8 mouse cellular contexts compared by ENCODE assay signal in genomic region chr1:171293906-171294297, GRCm38 (mm10). TPM values are rescaled to one million over a fixed set of nuclear protein-coding genes. Genes with fewer than 3 reads are reported as not detected.
A peak's percentile ranks its signal among the peaks of the same experiment; 100 is the strongest.
DNase-seq lines count a peak whose midpoint lies in the region; ATAC-seq and TF ChIP-seq lines count a peak whose summit lies in the region.

No protein-coding gene starts in this region.

- peak overlapping the region; percentile 92 for H3K4me2 ChIP-seq in kidney, embryonic 16.5 days (replicated peaks; ENCODE audit: low read depth, low read length)
- H3K4me2 ChIP-seq in forebrain, postnatal 0 days (ENCODE audit: low read depth) = peak overlapping the region; percentile 53
- H3K4me2 ChIP-seq in midbrain, embryonic 13.5 days (replicated peaks) = peak overlapping the region; percentile 82

- H3K27me3 ChIP-seq in kidney, embryonic 16.5 days (ENCODE audit: insufficient read depth, low read length) = peaks cover 9% of the 10 kb centered on the region; the same call in 1 of the 2 replicates
- peaks cover 6% of the 10 kb centered on the region; the same call in 1 of the 2 replicates for H3K27me3 ChIP-seq in forebrain, postnatal 0 days (ENCODE audit: insufficient read depth, low read length)
- peaks cover 24% of the 10 kb centered on the region for H3K27me3 ChIP-seq in midbrain, embryonic 13.5 days

- no peak for ATAC-seq in kidney, embryonic 16.5 days (ENCODE audit: low FRiP score, low TSS enrichment)
- peak; percentile 30; the same call in 1 of the 2 replicates for ATAC-seq in forebrain, postnatal 0 days
- no peak for ATAC-seq in midbrain, embryonic 13.5 days

- 39% methylated on average over 5 of the region's 5 CpGs for WGBS in kidney, embryonic 16.5 days
- WGBS in bone marrow, adult 2 months = 38% methylated on average over 5 of the region's 5 CpGs
- WGBS in forebrain, postnatal 0 days = 34% methylated on average over 5 of the region's 5 CpGs
- WGBS in midbrain, embryonic 13.5 days = 49% methylated on average over 5 of the region's 5 CpGs

- peak overlapping the region; percentile 94 for H3K9ac ChIP-seq in kidney, embryonic 16.5 days (replicated peaks; ENCODE audit: low read length)
- H3K9ac ChIP-seq in forebrain, postnatal 0 days = peak overlapping the region; percentile 87
- peak overlapping the region; percentile 77 for H3K9ac ChIP-seq in midbrain, embryonic 13.5 days (replicated peaks)

- H3K4me3 ChIP-seq in kidney, embryonic 16.5 days (ENCODE audit: low read length) = peak overlapping the region; percentile 66
- H3K4me3 ChIP-seq in bone marrow, adult 2 months (replicated peaks; ENCODE audit: control insufficient read depth, low read depth, low read length) = peak overlapping the region; percentile 99
- peak overlapping the region; percentile 63 for H3K4me3 ChIP-seq in forebrain, postnatal 0 days (ENCODE audit: low read depth, low read length)
- peak overlapping the region; percentile 71 for H3K4me3 ChIP-seq in midbrain, embryonic 13.5 days (replicated peaks)

- peak overlapping the region; percentile 99 for H3K27ac ChIP-seq in kidney, embryonic 16.5 days (ENCODE audit: low read length)
- H3K27ac ChIP-seq in bone marrow, adult 2 months (ENCODE audit: control insufficient read depth, insufficient read depth, low read depth, low read length, poor library complexity) = no peak overlapping the region
- peak overlapping the region; percentile 94 for H3K27ac ChIP-seq in forebrain, postnatal 0 days (ENCODE audit: low read depth, low read length)
- peak overlapping the region; percentile 89 for H3K27ac ChIP-seq in midbrain, embryonic 13.5 days

- DNase-seq in kidney, adult 8-10 months = no peak
- no peak for DNase-seq in forebrain, postnatal 0 days
- no peak for DNase-seq in layer of hippocampus, postnatal 10 days (ENCODE audit: low spot score in 2 of 2)
- no peak for DNase-seq in T-cell, adult 2 months (ENCODE audit: low spot score)
- no peak for DNase-seq in left cerebral cortex, adult 9 months (ENCODE audit: low spot score in 2 of 2)

- no peak for TF ChIP-seq CTCF in bone marrow, adult 2 months (IDR thresholded peaks at IDR 0.05; ENCODE audit: control insufficient read depth, insufficient read depth, low read length)
- no peak for TF ChIP-seq CTCF in forebrain, postnatal 0 days (IDR thresholded peaks at IDR 0.05; ENCODE audit: low read depth)

- H3K4me1 ChIP-seq in kidney, embryonic 16.5 days (ENCODE audit: insufficient read depth, low read length) = peaks cover 9% of the 10 kb centered on the region; the same call in 1 of the 2 replicates
- H3K4me1 ChIP-seq in bone marrow, adult 2 months (ENCODE audit: control insufficient read depth, insufficient read depth, low read length) = peaks cover 1% of the 10 kb centered on the region; the same call in 1 of the 2 replicates
- H3K4me1 ChIP-seq in forebrain, postnatal 0 days (ENCODE audit: insufficient read depth) = peaks cover 8% of the 10 kb centered on the region
- peaks cover 10% of the 10 kb centered on the region for H3K4me1 ChIP-seq in midbrain, embryonic 13.5 days (replicated peaks)

- H3K36me3 ChIP-seq in kidney, embryonic 16.5 days (ENCODE audit: insufficient read depth, low read length) = peaks cover 13% of the 10 kb centered on the region
- H3K36me3 ChIP-seq in forebrain, postnatal 0 days (ENCODE audit: insufficient read depth) = peaks cover 8% of the 10 kb centered on the region
- peaks cover 10% of the 10 kb centered on the region for H3K36me3 ChIP-seq in midbrain, embryonic 13.5 days

- TF ChIP-seq POLR2A in bone marrow, adult 2 months (IDR thresholded peaks at IDR 0.05; ENCODE audit: borderline replicate concordance, control insufficient read depth, low read depth, low read length) = no peak

- H3K9me3 ChIP-seq in kidney, embryonic 16.5 days (ENCODE audit: low read length) = no peaks in the 10 kb centered on the region
- H3K9me3 ChIP-seq in forebrain, postnatal 0 days (ENCODE audit: low read length) = no peaks in the 10 kb centered on the region
- no peaks in the 10 kb centered on the region for H3K9me3 ChIP-seq in midbrain, embryonic 13.5 days

RNA-seq across cellular contexts. Expression of gene Ufc1, which starts 0.9 kb away (rescaled TPM):
- 102 and 111 TPM in 2 replicates for polyA plus RNA-seq in kidney, embryonic 16.5 days (2015; fragmentation: Nextera tagmentation; extraction: Ambion mirVana)
- polyA plus RNA-seq in bone marrow, adult 2 months (2011; ENCODE audit: insufficient read depth, insufficient read length, low replicate concordance, missing spikeins) = 34.0 and 84.2 TPM in 2 replicates
- 96.6 and 123 TPM in 2 replicates for total RNA-seq in forebrain, postnatal 0 days (2014; rRNA removed)
- polyA plus RNA-seq in forebrain, postnatal 0 days (2015; fragmentation: Nextera tagmentation; extraction: Ambion mirVana) = 133 and 150 TPM in 2 replicates
- 112 and 126 TPM in 2 replicates for polyA plus RNA-seq in midbrain, embryonic 13.5 days (2015; fragmentation: Nextera tagmentation; extraction: Ambion mirVana)
- total RNA-seq in layer of hippocampus, postnatal 10 days (2021) = 100 to 1,000 TPM; 102 to 114 TPM

RNA-seq across cellular contexts. Expression of gene Usp21, which starts 6.1 kb away (rescaled TPM):
- polyA plus RNA-seq in kidney, embryonic 16.5 days (2015; fragmentation: Nextera tagmentation; extraction: Ambion mirVana) = 101 and 103 TPM in 2 replicates
- polyA plus RNA-seq in bone marrow, adult 2 months (2011; ENCODE audit: insufficient read depth, insufficient read length, low replicate concordance, missing spikeins) = 39.1 and 60.0 TPM in 2 replicates
- total RNA-seq in forebrain, postnatal 0 days (2014; rRNA removed) = 56.8 and 66.5 TPM in 2 replicates
- 66.4 and 80.4 TPM in 2 replicates for polyA plus RNA-seq in forebrain, postnatal 0 days (2015; fragmentation: Nextera tagmentation; extraction: Ambion mirVana)
- polyA plus RNA-seq in midbrain, embryonic 13.5 days (2015; fragmentation: Nextera tagmentation; extraction: Ambion mirVana) = 112 and 121 TPM in 2 replicates
- 10 to 100 TPM; 49.0 to 57.3 TPM for total RNA-seq in layer of hippocampus, postnatal 10 days (2021)

RNA-seq across cellular contexts. Expression of gene Ppox, which starts 12.9 kb away (rescaled TPM):
- polyA plus RNA-seq in kidney, embryonic 16.5 days (2015; fragmentation: Nextera tagmentation; extraction: Ambion mirVana) = 69.2 and 77.2 TPM in 2 replicates
- polyA plus RNA-seq in bone marrow, adult 2 months (2011; ENCODE audit: insufficient read depth, insufficient read length, low replicate concordance, missing spikeins) = 197 and 282 TPM in 2 replicates
- total RNA-seq in forebrain, postnatal 0 days (2014; rRNA removed) = 26.6 and 30.6 TPM in 2 replicates
- polyA plus RNA-seq in forebrain, postnatal 0 days (2015; fragmentation: Nextera tagmentation; extraction: Ambion mirVana) = 21.1 and 23.3 TPM in 2 replicates
- 56.0 and 56.4 TPM in 2 replicates for polyA plus RNA-seq in midbrain, embryonic 13.5 days (2015; fragmentation: Nextera tagmentation; extraction: Ambion mirVana)
- total RNA-seq in layer of hippocampus, postnatal 10 days (2021) = 10 to 100 TPM; 28.8 to 30.0 TPM

RNA-seq across cellular contexts. Expression of gene B4galt3, which starts 23.8 kb away (rescaled TPM):
- 92.2 and 99.1 TPM in 2 replicates for polyA plus RNA-seq in kidney, embryonic 16.5 days (2015; fragmentation: Nextera tagmentation; extraction: Ambion mirVana)
- 29.8 and 67.5 TPM in 2 replicates for polyA plus RNA-seq in bone marrow, adult 2 months (2011; ENCODE audit: insufficient read depth, insufficient read length, low replicate concordance, missing spikeins)
- total RNA-seq in forebrain, postnatal 0 days (2014; rRNA removed) = 75.1 and 99.3 TPM in 2 replicates
- 104 and 115 TPM in 2 replicates for polyA plus RNA-seq in forebrain, postnatal 0 days (2015; fragmentation: Nextera tagmentation; extraction: Ambion mirVana)
- polyA plus RNA-seq in midbrain, embryonic 13.5 days (2015; fragmentation: Nextera tagmentation; extraction: Ambion mirVana) = 99.0 and 99.8 TPM in 2 replicates
- 10 to 100 TPM; 65.4 to 67.1 TPM for total RNA-seq in layer of hippocampus, postnatal 10 days (2021)

RNA-seq across cellular contexts. Expression of gene Dedd, which starts 35.0 kb away (rescaled TPM):
- polyA plus RNA-seq in kidney, embryonic 16.5 days (2015; fragmentation: Nextera tagmentation; extraction: Ambion mirVana) = 57.0 and 59.5 TPM in 2 replicates
- polyA plus RNA-seq in bone marrow, adult 2 months (2011; ENCODE audit: insufficient read depth, insufficient read length, low replicate concordance, missing spikeins) = 31.6 and 49.7 TPM in 2 replicates
- total RNA-seq in forebrain, postnatal 0 days (2014; rRNA removed) = 22.5 and 31.1 TPM in 2 replicates
- polyA plus RNA-seq in forebrain, postnatal 0 days (2015; fragmentation: Nextera tagmentation; extraction: Ambion mirVana) = 42.2 and 44.6 TPM in 2 replicates
- 54.3 and 56.9 TPM in 2 replicates for polyA plus RNA-seq in midbrain, embryonic 13.5 days (2015; fragmentation: Nextera tagmentation; extraction: Ambion mirVana)
- total RNA-seq in layer of hippocampus, postnatal 10 days (2021) = 10 to 100 TPM; 30.9 to 33.7 TPM
